Mouse (Mus musculus) kidney, adult 8-10 months (tissue): Measurements from ENCODE around the gene Ska2.

Source experiments
- DNase-seq, 2 experiments: peaks; one replicate each; pipeline ENCODE4 v3.0.0; 2022

Gene Ska2

DNA sequence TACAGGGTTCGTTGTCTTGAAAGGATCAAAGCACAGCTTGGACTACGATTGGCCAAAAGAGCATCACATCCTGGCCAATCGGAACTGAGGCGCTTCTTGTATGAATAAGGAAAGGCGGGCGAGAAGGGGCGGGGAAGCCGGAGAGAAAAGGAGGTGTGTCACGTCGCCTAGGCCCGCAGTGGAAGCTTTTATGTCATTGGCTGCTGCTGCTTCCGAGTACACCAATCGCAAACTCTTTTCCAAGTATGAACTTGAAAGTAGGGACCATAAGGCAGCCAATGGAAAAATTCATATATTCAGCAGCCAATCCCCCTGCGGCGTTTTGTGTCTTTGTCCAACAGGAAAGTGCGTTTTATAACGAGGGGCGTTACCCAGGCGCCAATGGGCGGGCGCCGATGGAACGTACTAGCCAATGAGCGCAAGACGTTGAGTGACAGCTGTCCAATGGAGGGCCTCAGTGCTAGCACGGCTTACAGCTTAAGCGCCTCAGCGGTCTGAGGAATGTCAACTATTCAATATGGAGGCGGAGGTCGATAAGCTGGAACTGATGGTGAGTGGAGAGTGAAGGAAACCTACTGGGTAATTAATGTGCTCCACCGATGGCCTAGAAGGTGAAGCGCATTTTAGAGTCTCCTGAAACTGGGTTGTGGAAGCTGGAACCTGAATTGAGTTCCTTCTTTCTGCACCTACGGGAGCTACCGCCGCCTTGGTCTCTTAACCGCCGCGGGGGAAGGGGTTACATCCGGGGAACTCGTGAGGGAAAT lies at the start of gene Ska2:
Ska2 (plus strand) TSS at position 480 of the 764 bp plus-strand sequence.
- DNase-seq = peak; percentile 98 to 100

DNA sequence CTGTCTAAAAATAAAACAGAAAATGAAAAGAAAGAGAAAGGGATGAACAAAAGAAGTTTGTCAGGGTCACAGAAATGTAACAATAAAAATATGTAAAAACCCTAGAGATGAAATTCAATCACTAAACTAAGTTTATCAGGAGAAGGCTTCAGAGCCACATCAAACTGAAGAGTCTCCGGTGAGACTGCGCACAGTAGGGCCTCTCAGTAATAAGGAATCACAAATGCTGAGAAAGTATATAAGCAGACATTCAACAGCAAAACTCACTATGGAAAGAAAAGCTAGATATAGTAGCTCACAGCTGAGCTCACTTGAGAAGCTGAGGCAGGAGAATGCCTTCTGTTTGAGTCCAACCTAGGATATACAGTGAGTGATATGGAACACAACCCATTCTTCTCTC lies 48.6 kb upstream of the Ska2 start:
- DNase-seq = no peak

DNA sequence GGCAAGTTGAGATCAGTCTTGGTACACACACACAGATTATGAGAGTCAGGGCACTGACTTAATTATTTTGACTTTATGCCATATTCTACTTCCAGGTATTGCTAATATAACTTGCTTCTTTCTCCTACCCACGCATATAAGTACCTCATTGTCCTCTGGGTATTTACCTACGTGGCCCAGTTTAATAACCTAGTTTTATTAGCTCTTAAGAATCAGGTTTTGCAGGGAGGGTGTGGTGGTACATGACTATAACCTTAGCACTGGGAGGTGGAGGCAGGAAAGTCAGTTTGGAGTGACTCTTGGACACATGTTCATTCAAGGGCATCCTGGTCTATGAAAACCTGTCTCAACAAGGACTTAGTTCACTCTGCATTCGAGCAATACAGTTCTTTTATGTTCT lies 46.9 kb upstream of the Ska2 start:
- DNase-seq = no peak

DNA sequence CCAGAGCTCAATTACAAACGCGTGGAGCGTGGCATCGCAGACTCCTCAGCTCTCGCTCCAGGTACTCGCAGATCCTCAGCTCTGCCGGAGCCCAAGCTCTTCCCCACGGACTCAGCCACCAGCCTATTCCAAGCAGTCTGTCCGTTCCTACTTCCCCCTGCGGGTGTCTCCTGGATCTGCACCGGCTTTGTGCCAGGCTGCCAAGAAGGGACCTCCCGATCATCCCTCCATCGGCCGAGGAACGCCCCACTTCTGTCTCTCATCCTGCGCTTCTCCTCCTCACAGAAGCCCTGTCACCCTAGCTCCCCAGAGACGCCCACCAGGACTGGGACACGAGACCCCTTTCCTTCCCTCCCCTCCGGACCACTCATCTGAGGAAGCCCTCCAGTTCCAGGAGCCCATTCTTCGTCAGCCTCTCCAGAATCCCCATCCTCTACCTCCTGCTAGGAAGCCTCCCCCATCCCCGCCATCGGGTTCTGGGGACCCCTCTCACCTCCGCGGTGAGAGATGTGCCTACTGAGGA lies 35.6 kb upstream of the Ska2 start:
- peak; percentile 23 to 53 for DNase-seq

GRCm38 (mm10) chr11:87073866-87074440 lies 35.1 kb upstream of the Ska2 start, which contains the start of gene Gdpd1:
Gene Gdpd1, minus strand, starts transcription at chr11:87074062.
- peak; percentile 56 to 69 for DNase-seq

DNA sequence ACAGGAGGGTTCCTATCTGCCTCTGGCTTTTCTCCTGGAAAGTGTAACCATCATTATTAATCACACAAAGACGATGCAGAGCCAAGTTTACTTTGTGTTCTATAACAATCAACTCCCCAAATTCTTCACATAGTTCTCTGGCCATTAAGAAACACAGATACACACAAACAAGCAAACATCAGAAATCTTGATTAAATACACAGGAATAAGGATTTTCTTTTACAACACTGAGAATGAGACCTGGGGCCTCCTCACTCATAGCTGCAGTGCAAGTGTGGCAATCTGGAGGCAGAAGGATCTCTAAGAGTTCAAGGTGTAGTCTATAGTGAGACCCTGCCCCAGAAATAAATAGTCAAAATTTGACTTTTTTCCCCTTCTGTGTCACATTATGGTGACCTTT lies 25.3 kb upstream of the Ska2 start:
- DNase-seq = no peak

GRCm38 (mm10) chr11:87085461-87085860 lies 23.6 kb upstream of the Ska2 start:
- DNase-seq = no peak

DNA sequence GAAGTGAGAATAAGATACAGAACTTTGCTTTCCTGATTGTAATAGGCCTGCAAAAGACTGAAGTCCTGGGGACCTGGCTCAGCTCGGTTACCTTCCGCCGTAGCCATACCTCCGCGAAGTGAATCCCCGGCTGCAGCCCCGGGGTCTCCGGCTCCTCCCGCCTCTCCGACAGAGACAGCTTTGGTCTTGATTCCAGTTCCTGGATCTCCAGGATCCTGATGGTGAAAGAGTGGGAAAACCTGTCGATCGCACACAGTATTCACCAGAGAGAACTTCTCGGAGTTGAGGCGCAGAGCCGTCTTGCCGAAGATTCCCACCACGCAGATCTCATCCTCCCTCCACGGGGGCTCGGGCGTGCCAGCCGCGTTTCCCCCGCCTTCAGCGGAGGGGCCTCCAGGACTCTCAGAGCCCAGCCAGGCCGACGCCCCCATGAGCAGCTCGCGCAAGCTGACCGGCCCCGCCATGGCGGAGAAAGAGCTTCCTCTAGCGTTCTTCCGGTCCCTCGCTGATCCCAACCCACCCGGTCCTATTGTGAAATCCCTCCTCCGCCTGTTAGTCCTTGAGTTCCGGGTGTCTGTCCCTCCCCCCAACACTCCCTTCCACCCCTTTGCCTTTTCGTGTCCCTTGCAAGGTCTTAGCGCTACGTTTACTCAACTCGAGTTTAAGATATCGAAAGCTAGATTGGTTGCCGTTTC lies 22.6 kb upstream of the Ska2 start, which contains the start of gene Smg8:
Smg8 (minus strand) TSS at position 485 of the 695 bp plus-strand sequence.
- DNase-seq = peak; percentile 79 to 83

DNA sequence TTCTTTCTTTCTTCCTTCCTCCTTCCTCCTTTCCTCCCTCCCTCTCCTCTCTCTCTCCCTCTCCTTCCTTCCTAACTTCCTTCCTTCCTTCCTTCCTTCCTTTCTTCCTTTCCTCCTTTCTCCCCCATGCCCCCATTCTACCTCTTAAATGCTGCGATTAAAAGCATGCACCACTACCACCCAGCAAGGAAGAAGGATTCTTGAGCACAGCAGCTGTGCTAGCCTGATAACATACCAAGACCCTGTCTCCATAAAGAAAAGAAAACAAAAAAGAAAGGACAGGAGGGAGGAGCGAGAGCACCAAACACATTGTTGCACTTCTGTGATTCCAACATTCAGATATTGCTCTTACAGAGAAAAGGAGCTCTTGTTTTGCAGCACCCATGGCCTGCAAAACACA lies 21.9 kb upstream of the Ska2 start:
- no peak for DNase-seq

DNA sequence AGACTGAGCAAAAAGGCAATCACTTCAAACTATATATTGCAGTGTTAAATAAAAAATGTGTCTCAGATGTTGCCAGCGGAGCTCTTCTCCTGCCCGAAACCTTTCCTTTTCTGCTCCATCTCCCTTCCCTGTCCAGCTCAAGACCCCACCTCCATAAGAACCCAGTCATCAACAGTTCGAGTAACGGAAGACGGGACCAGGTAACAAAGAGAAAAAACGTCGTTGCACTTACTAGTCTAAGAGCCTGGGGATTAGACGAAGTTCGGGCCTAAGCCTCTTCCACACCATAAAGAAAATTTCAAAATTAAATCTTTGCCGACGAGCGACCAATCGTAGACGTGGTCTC lies 652 bp upstream of the Ska2 start, which contains the start of gene Prr11:
Prr11 (minus strand) TSS at position 300 of the 346 bp plus-strand sequence.
- no peak for DNase-seq

GRCm38 (mm10) chr11:87109519-87110171 lies 611 bp downstream of the Ska2 start:
- DNase-seq = no peak

DNA sequence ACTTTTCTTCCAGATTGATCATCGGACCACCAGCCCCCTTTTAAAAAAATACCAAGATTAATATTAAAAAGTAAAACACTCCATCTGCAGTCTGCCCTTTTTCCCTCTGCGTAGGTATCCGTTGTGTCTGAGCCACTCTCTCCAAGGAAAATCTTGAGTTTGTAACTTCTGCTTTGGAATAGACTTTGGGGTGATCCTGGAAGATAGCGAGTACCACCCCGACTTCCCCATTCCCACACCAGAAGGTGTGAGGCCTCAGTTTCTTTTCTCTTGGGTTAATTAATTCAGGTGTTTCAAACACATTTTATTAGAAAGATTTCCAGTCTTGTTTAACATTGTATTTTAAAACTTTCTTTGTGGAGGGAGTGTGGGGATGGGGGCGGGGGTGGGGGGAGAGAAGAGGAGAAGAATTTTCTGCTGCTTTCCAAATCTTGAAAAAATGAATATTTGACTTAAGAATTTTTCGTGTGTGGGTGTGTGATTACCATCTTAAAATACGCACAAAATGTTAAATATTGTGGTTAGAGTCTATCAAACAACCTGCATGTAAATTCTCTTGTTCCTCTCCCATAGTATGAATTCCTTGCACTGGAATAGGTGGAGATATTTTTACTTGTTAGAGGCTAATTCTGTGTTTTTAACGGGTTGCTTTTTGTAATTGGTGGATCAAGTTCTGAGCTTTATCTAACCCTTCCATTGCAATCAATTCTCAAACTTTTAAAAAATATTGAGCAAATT lies 1.3 kb downstream of the Ska2 start:
- no peak for DNase-seq

DNA sequence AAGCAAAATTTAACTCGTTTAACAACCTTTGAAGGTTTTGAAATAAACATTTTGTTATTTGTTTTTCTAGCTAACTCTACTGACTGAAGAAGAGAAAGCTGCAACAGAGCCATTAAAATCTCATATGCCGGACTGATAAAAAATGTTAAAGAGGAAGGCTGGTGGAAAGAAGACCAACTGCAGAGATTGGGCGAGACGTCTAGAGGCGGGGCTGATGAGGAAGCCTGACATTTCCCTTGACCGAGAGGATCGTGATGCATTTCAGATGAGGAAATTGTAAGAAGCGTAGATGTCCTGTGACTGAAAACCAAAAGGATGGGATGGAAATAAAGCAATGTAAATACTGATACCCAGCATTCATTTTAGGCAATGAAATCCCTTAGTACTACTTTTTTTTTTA lies 12.8 kb downstream of the Ska2 start:
- no peak for DNase-seq

DNA sequence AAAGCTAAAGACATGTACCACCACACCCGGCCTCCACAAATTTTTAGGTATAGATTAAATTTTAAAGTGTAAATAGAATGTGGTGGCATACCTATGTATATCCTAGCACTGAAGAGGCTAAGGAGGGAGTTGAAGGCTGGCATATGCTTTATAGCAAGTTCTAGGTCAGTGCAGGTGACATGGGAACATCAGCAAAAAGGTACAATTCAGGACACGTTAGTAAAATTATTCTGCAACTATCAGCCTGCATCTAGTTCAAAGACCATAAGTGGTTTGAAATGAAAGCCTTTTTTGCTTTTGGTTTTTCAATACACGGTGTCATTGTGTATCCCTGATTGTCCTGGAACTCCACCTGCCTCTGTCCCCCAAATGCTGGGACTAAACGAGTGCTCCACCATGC lies 16.5 kb downstream of the Ska2 start:
- DNase-seq = no peak

DNA sequence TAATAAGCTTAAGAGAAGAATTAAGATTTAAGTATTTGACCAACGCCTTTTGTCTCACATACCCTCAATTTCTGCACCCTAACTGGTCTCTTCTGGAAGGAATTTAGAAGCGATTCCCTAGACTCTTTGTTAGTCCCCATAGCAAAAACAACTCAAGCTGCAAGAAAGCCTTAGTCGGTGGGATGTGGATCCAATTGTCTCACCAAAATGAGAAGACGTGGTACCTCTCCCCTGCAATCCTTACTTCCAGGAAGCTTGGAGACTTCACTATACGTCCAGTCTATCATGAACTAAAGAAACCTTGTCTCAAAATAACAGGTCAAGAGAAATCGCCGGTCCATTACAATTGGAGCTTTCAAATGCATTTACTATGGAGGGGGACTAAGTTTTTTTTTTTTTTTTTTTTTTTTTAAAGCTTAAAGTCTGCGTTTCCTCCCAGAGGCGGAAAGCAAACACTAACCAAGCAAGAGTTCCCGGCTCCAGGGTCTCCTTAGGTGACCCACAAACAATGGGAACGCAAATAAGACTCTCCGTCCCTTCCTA lies 17.3 kb downstream of the Ska2 start:
- no peak for DNase-seq

GRCm38 (mm10) chr11:87126824-87127816 lies 18.1 kb downstream of the Ska2 start, which contains the start of gene Trim37:
Gene Trim37, plus strand, starts transcription at chr11:87127077.
- peak; percentile 84 to 87 for DNase-seq

DNA sequence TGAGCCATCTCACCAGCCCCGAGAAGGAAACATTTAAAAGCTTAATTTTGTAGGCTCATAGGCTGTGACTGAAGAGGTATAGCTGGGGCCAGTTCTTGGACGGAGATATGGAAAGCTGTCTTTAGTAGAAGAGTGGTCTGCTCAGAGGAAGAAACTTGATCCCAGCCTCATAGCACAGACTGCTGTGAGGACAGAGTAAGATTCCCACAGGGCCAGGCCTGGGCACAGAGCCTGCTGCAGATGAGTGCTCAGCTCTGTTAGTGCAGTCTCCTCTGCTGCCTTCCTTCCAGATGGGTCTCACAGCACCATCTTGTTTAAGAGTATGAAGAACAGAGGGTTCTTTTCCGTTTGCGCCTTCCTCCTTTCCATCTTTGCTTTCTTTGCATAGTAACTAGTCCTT lies 27.2 kb downstream of the Ska2 start:
- DNase-seq = no peak

GRCm38 (mm10) chr11:87158012-87158411 lies 49.0 kb downstream of the Ska2 start:
- no peak for DNase-seq

- DNase-seq = no peak
Measured at GRCm38 (mm10) chr11:87162687-87163086, 53.7 kb downstream of the Ska2 start.

GRCm38 (mm10) chr11:87163751-87164150 lies 54.7 kb downstream of the Ska2 start:
- no peak for DNase-seq

GRCm38 (mm10) chr11:87173625-87174024 lies 64.6 kb downstream of the Ska2 start:
- DNase-seq = no peak
